38 mouse cellular contexts compared by ENCODE assay signal in the genomic region with DNA sequence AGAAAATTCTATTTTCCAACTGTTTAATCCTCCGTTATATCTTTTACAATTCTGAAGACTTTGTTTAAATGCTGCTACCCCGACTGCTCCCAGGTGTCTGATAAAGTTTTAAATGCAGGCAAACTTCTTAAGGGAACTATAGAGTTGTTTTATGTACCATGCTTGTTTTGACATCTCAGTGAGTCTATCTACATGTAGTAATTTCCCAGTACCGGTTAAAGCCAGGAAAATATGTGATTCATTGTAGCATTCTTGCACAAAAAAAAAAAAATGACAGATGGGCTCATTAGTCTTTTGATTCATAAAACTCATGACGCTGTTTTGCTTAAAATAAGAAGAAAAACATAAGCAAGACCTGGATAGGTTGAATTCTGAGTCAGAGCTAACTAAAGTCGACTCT. TPM values are rescaled to one million over a fixed set of nuclear protein-coding genes. Genes with fewer than 3 reads are reported as not detected.
DNase-seq lines count a peak whose midpoint lies in the region; ATAC-seq lines count a peak whose summit lies in the region.
"Had no signal": no experiment of that assay in that cellular context is flagged by ENCODE, and none has a peak within 500 bp of the region (broad histone marks: within the 10 kb centered on the region; RNA-seq: fewer than 3 reads in every experiment).

No protein-coding gene starts in this region.

- H3K9me3 ChIP-seq in forebrain, embryonic 15.5 days: no peaks in the 10 kb centered on the region
- no peaks in the 10 kb centered on the region for H3K9me3 ChIP-seq in forebrain, embryonic 13.5 days (replicated peaks)
- H3K9me3 ChIP-seq: embryonic facial prominence, embryonic 10.5 days; embryonic facial prominence, embryonic 13.5 days; heart, embryonic 10.5 days; heart, embryonic 13.5 days had no signal

- H3K27me3 ChIP-seq in forebrain, embryonic 15.5 days: no peaks in the 10 kb centered on the region
- H3K27me3 ChIP-seq in forebrain, embryonic 13.5 days: no peaks in the 10 kb centered on the region
- H3K27me3 ChIP-seq: CH12.LX; embryonic facial prominence, embryonic 13.5 days; heart, embryonic 13.5 days; Patski had no signal

- peaks cover 12% of the 10 kb centered on the region for H3K4me1 ChIP-seq in forebrain, embryonic 15.5 days
- H3K4me1 ChIP-seq in forebrain, embryonic 13.5 days: peaks cover 8% of the 10 kb centered on the region; the same call in 1 of the 2 replicates
- H3K4me1 ChIP-seq: embryonic facial prominence, embryonic 13.5 days; heart, embryonic 10.5 days; heart, embryonic 13.5 days had no signal

- WGBS in forebrain, embryonic 15.5 days: 35% methylated on average over 5 of the region's 5 CpGs
- 60% methylated on average over 5 of the region's 5 CpGs for WGBS in forebrain, embryonic 13.5 days

- 0 out of 2 replicates have a peak, but pooled peaks have one; percentile 13 for ATAC-seq in forebrain, embryonic 15.5 days (replicated peaks)
- no peak for ATAC-seq in forebrain, embryonic 13.5 days
- peak; percentile 31; the same call in 1 of the 2 replicates for ATAC-seq in frontal cortex, adult (ENCODE audit: low TSS enrichment)
- ATAC-seq in megakaryocyte-erythroid progenitor cell, adult 5-6 weeks (replicated peaks; ENCODE audit: low FRiP score, low TSS enrichment, poor library complexity, severe bottlenecking): no peak
- ATAC-seq: hindbrain, postnatal 0 days; intestine, postnatal 0 days; Patski had no signal

- no peaks in the 10 kb centered on the region for H3K36me3 ChIP-seq in forebrain, embryonic 15.5 days
- H3K36me3 ChIP-seq in forebrain, embryonic 13.5 days (ENCODE audit: poor library complexity, severe bottlenecking): no peaks in the 10 kb centered on the region
- H3K36me3 ChIP-seq: embryonic facial prominence, embryonic 10.5 days; embryonic facial prominence, embryonic 13.5 days; G1E; heart, embryonic 10.5 days; heart, embryonic 13.5 days had no signal

- no peak overlapping the region for H3K9ac ChIP-seq in forebrain, embryonic 15.5 days (replicated peaks)
- H3K9ac ChIP-seq in forebrain, embryonic 13.5 days: no peak overlapping the region
- H3K9ac ChIP-seq: embryonic facial prominence, embryonic 13.5 days; heart, embryonic 13.5 days; hindbrain, embryonic 14.5 days had no signal

- DNase-seq in frontal cortex, postnatal 25 days (ENCODE audit: low spot score in 2 of 2): no peak
- peak; percentile 18 for DNase-seq in brain, adult 2 months (ENCODE audit: low read depth, low spot score)
- DNase-seq: adrenal gland, postnatal 10 days; adrenal gland, postnatal 36 days; B cell, adult 2 months; cerebellum, adult 11-12 months; cerebellum, adult 8-10 months; cerebellum, postnatal 10 days; cerebellum, postnatal 36 days; embryo, embryonic 11 days; gastrocnemius, postnatal 10 days; gastrocnemius, postnatal 36 days; heart, adult 2 months; heart, postnatal 14 days; heart, postnatal 4 days; kidney, adult 2 months had no signal

- no peak overlapping the region for H3K4me3 ChIP-seq in forebrain, embryonic 15.5 days
- H3K4me3 ChIP-seq in forebrain, embryonic 13.5 days: no peak overlapping the region
- H3K4me3 ChIP-seq: embryonic facial prominence, embryonic 10.5 days; embryonic facial prominence, embryonic 13.5 days; erythroblast, embryonic 14.5 days; heart, adult 2 months; heart, embryonic 10.5 days; heart, embryonic 13.5 days had no signal

- peak overlapping the region; percentile 20; the same call in 1 of the 2 replicates for H3K27ac ChIP-seq in forebrain, embryonic 15.5 days (replicated peaks)
- no peak overlapping the region for H3K27ac ChIP-seq in forebrain, embryonic 13.5 days
- H3K27ac ChIP-seq: embryonic facial prominence, embryonic 10.5 days; embryonic facial prominence, embryonic 13.5 days; heart, adult 2 months; heart, embryonic 10.5 days; heart, embryonic 13.5 days; hindbrain, embryonic 14.5 days; hindbrain, postnatal 0 days had no signal

- no peak overlapping the region for H3K4me2 ChIP-seq in forebrain, embryonic 15.5 days (replicated peaks)
- no peak overlapping the region for H3K4me2 ChIP-seq in forebrain, embryonic 13.5 days
- H3K4me2 ChIP-seq: embryonic facial prominence, embryonic 13.5 days; heart, embryonic 13.5 days; hindbrain, embryonic 14.5 days had no signal

RNA-seq across cellular contexts. Expression of gene Tmprss15, which starts 18.1 kb away (rescaled TPM):
- not detected in 2 replicates for polyA plus RNA-seq in forebrain, embryonic 15.5 days (2015; fragmentation: Nextera tagmentation; extraction: Ambion mirVana)
- not detected in 2 replicates for polyA plus RNA-seq in forebrain, embryonic 13.5 days (2015; fragmentation: Nextera tagmentation; extraction: Ambion mirVana)
- total RNA-seq in megakaryocyte-erythroid progenitor cell, adult 5-6 weeks (2014; fragmentation: Nextera tagmentation): not detected in 2 replicates
- total RNA-seq in megakaryocyte-erythroid progenitor cell, adult 5-6 weeks (2017): not detected in 2 replicates
- total RNA-seq: adrenal gland, adult 18-20 months; adrenal gland, postnatal 10 days; adrenal gland, postnatal 36 days; CH12.LX; gastrocnemius, adult 18-20 months; gastrocnemius, postnatal 10 days; gastrocnemius, postnatal 36 days; granulocyte monocyte progenitor cell, adult 5-6 weeks; heart, adult 2 months; heart, postnatal 14 days; heart, postnatal 4 days had no signal
- polyA plus RNA-seq: cortical plate, adult 2 months; embryonic facial prominence, embryonic 10.5 days; embryonic facial prominence, embryonic 13.5 days; erythroblast, embryonic 14.5 days; G1E; heart, adult 2 months; heart, embryonic 10.5 days; heart, embryonic 13.5 days; heart, embryonic 16.5 days; hindbrain, embryonic 11.5 days; hindbrain, postnatal 0 days; intestine, embryonic 14.5 days; kidney, adult 2 months; Patski had no signal

Comparison
In these comparisons a context has a peak if more than half of its experiments do, and no peak if none do; other contexts are left out.
1. ATAC-seq: peak in forebrain, embryonic 15.5 days (single experiment) and frontal cortex, adult (single experiment); none in forebrain, embryonic 13.5 days (single experiment) and megakaryocyte-erythroid progenitor cell, adult 5-6 weeks (single experiment).